Mouse (Mus musculus) ES-Bruce4 (cell line): ENCODE results near the gene Prkn.
A peak's percentile ranks its signal among the peaks of the same experiment; 100 is the strongest.

Experiments used
- CTCF ChIP-seq: IDR thresholded peaks from one replicate; pipeline ENCODE4 v1.8.1; 2011; ENCODE audit warnings: low read depth, low read length
- EP300 ChIP-seq: IDR thresholded peaks from 2 replicates; pipeline ENCODE4 v1.6.1; 2011; ENCODE audit warnings: low read depth, low read length; ENCODE audit not compliant: insufficient read depth
- POLR2A ChIP-seq: IDR thresholded peaks from one replicate; pipeline ENCODE4 v1.8.1; 2011; ENCODE audit warnings: low read length; ENCODE audit not compliant: insufficient read depth

DNA sequence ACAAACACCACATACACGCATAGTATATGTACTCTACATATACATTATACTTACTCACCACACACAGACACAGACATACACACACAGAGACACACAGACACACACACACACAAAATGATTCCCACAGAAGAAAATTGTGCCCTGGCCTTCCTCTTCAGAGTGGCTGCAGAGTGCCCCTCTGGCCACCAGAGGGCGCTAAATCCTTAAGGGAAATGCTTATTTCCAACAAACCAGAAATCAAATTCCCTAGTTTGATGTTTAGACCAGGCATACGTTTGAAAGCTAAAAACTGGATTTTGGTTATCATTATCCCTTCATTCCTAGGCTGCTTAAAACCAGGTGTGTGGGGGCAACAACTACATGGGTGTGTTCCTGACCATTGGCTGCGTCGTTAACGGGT lies 1196.0 kb downstream of the Prkn start:
- TF ChIP-seq EP300 = no peak
- peak; percentile 84 for TF ChIP-seq CTCF
- TF ChIP-seq POLR2A = no peak
